Mouse (Mus musculus) neural tube, embryonic 14.5 days (tissue): ENCODE measurements at regions not wholly inside any gene's neighbourhood (a gene's known extent, or its start where the extent isn't known, plus 50 kb on each side); places are given as distances from the start of the nearest gene placed in this dataset.

Source experiments
- ATAC-seq: fragments of 200-750 bp; cut with Nextera tagmentation; 2 replicates; pipeline ENCODE4 v1.8.0; 2017; ENCODE audit warnings: low read depth, mild to moderate bottlenecking, moderate TSS enrichment, moderate library complexity
- H3K27ac ChIP-seq: fragments of 300-500 bp; sonication (generic); 2 replicates; pipeline ENCODE4 v1.5.1; 2014; ENCODE audit warnings: low read depth, mild to moderate bottlenecking, control low read depth, low read length, moderate library complexity, mixed read lengths
- H3K27me3 ChIP-seq: fragments of 300-500 bp; sonication (generic); 2 replicates; pipeline ENCODE4 v1.6.1; 2014; ENCODE audit warnings: low read length; ENCODE audit not compliant: control insufficient read depth, insufficient read depth
- H3K36me3 ChIP-seq: fragments of 300-500 bp; sonication (generic); 2 replicates; pipeline ENCODE4 v1.6.1; 2014; ENCODE audit warnings: low read length, mixed read lengths; ENCODE audit not compliant: control insufficient read depth, insufficient read depth
- H3K4me1 ChIP-seq: fragments of 300-500 bp; sonication (generic); 2 replicates; pipeline ENCODE4 v1.6.1; 2014; ENCODE audit warnings: low read length; ENCODE audit not compliant: control insufficient read depth, insufficient read depth
- H3K4me2 ChIP-seq: fragments of 300-500 bp; sonication (generic); 2 replicates; pipeline ENCODE4 v1.6.1; 2014; ENCODE audit warnings: mild to moderate bottlenecking, low read depth, low read length, control low read depth
- H3K4me3 ChIP-seq: fragments of 300-500 bp; sonication (generic); 2 replicates; pipeline ENCODE4 v1.5.1; 2014; ENCODE audit warnings: low read depth, low read length, control low read depth, mixed read lengths
- H3K9ac ChIP-seq: fragments of 300-500 bp; sonication (generic); replicated peaks from 2 replicates; pipeline ENCODE4 v1.6.1; 2014; ENCODE audit warnings: low read depth, mild to moderate bottlenecking, control low read depth, low read length, mixed read lengths
- H3K9me3 ChIP-seq: fragments of 300-500 bp; sonication (generic); 2 replicates; pipeline ENCODE4 v1.6.1; 2016; ENCODE audit warnings: low read length; ENCODE audit not compliant: control insufficient read depth
- WGBS: fragments of 180-500 bp; shearing (Covaris S2); extraction: QIAGEN DNeasy Blood & Tissue Kit; methylation state at CpG from one replicate; pipeline ENCODE4 v1.1.7; 2014; 5-methylcytosine and 5-hydroxymethylcytosine counted together

DNA sequence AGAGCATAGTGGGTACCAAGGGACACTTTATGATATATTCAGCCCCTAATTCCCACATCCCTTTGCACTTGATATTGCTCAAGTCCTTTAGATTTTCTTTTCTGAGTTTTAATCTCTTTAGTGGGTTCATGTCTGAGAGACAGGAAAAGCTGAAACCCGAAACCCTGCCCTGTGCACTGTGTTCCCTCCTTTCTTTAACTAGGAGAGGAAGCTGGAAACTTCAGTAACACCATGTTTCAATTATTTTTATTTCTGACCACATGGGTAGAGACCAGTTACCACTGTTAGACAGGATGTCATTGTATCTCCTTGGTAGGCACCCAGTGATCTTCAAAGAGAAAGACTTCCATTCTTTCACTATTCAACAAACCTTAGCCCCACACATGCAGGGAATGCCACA, 362.4 kb upstream of the Flrt2 start:
- no peak for ATAC-seq
- H3K4me1 ChIP-seq = no peaks in the 10 kb centered on the region
- no peak overlapping the region for H3K4me3 ChIP-seq
- H3K27me3 ChIP-seq = no peaks in the 10 kb centered on the region
- H3K36me3 ChIP-seq = no peaks in the 10 kb centered on the region
- no peak overlapping the region for H3K27ac ChIP-seq
- 81% methylated on average over 1 of the region's 1 CpGs for WGBS
- no peaks in the 10 kb centered on the region for H3K9me3 ChIP-seq
- H3K4me2 ChIP-seq = no peak overlapping the region
- H3K9ac ChIP-seq = no peak overlapping the region

DNA sequence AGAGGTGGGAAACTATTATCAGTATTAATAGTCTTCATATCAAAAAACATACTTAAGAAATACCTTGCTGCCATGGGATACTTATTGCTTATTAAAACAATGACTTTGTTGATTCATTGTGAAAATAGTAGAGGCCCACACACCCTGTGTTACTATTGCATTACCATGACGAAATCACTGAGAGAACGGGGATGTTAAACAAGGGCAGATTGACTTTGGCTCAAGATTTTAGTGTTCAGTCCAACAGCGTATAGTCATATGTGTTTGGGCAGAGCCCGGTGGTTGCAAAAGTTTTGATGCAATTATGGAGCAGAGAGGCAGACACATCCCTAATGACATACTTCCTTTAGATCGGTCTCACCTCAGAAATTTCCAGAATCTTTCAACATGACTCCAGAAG, 344.2 kb upstream of the Flrt2 start:
- Histone ChIP-seq H3K27ac (no peak overlapping the region), H3K4me1 (no peaks in the 10 kb centered on the region), H3K36me3 (no peaks in the 10 kb centered on the region), H3K4me3 (no peak overlapping the region), H3K9ac (no peak overlapping the region), H3K9me3 (no peaks in the 10 kb centered on the region), H3K4me2 (no peak overlapping the region), H3K27me3 (no peaks in the 10 kb centered on the region)
- WGBS = 90% methylated on average over 5 of the region's 5 CpGs
- no peak for ATAC-seq

- no peaks in the 10 kb centered on the region for H3K27me3 ChIP-seq
- H3K4me3 ChIP-seq = no peak overlapping the region
- WGBS = 42% methylated on average over 6 of the region's 6 CpGs
- H3K36me3 ChIP-seq = no peaks in the 10 kb centered on the region
- no peak overlapping the region for H3K27ac ChIP-seq
- no peak overlapping the region for H3K4me2 ChIP-seq
- H3K9ac ChIP-seq = no peak overlapping the region
- H3K4me1 ChIP-seq = no peaks in the 10 kb centered on the region
- no peak for ATAC-seq
- H3K9me3 ChIP-seq = no peaks in the 10 kb centered on the region
These were observed 336.9 kb upstream of the Flrt2 start for GRCm38 (mm10) chr12:95355151-95355550.

- H3K27ac ChIP-seq = no peak overlapping the region
- H3K4me2 ChIP-seq = no peak overlapping the region
- ATAC-seq = no peak
- no peak overlapping the region for H3K9ac ChIP-seq
- no peaks in the 10 kb centered on the region for H3K4me1 ChIP-seq
- H3K36me3 ChIP-seq = no peaks in the 10 kb centered on the region
- no peaks in the 10 kb centered on the region for H3K9me3 ChIP-seq
- H3K4me3 ChIP-seq = no peak overlapping the region
- WGBS = 25% methylated on average over 3 of the region's 3 CpGs
- no peaks in the 10 kb centered on the region for H3K27me3 ChIP-seq
These were observed 307.6 kb upstream of the Flrt2 start for GRCm38 (mm10) chr12:95384248-95384964.

DNA sequence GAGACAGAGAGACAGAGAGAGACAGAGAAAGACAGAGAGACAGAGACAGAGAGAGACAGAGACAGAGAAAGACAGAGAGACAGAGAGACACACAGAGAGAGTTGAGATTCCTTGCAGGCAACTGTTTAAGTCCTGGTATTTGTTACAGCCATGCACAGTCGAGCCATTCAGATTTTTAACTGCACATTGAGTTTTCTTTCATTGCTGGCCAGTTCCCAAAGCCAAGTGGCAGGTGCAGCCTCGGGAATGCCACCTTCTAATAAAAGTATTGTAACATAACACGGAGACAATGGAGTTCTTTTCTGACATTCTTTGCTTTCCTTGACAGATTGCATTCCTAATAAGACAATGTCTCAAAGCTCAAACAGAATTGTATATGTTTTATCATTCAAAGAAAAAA, 306.3 kb upstream of the Flrt2 start:
- no peak for ATAC-seq
- 40% methylated on average over 3 of the region's 3 CpGs for WGBS
- Histone ChIP-seq H3K9me3 (no peaks in the 10 kb centered on the region), H3K4me2 (no peak overlapping the region), H3K9ac (no peak overlapping the region), H3K27me3 (no peaks in the 10 kb centered on the region), H3K4me3 (no peak overlapping the region), H3K27ac (no peak overlapping the region), H3K36me3 (no peaks in the 10 kb centered on the region), H3K4me1 (no peaks in the 10 kb centered on the region)

DNA sequence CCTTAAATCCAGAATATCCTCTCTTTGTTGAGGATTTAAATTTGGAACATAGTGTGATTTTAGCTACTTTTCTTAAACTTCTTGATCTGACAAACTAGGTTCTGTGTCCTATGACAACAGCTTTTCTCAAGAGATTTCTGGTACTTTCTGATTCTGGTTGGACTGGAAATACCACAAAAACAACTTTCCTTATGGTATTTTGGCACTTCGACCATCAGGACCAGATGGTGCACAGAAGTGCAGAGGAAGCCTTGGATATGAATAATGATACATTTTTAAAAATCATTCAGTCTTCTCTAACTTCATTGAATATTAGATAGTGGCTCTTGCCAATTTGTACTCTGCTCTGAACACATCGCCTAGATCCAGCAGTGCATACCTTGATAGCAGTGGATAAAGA, 303.8 kb upstream of the Flrt2 start:
- Histone ChIP-seq H3K9ac (no peak overlapping the region), H3K4me3 (no peak overlapping the region), H3K4me1 (no peaks in the 10 kb centered on the region), H3K27ac (no peak overlapping the region), H3K4me2 (no peak overlapping the region), H3K27me3 (no peaks in the 10 kb centered on the region), H3K36me3 (no peaks in the 10 kb centered on the region), H3K9me3 (no peaks in the 10 kb centered on the region)
- ATAC-seq = no peak
- WGBS = 90% methylated on average over 2 of the region's 2 CpGs

GRCm38 (mm10) chr12:95392821-95393220, 299.2 kb upstream of the Flrt2 start:
- WGBS = 37% methylated on average over 1 of the region's 1 CpGs

GRCm38 (mm10) chr12:95394991-95395530, 297.0 kb upstream of the Flrt2 start:
- ATAC-seq = no peak
- Histone ChIP-seq H3K9ac (no peak overlapping the region), H3K27ac (no peak overlapping the region), H3K27me3 (no peaks in the 10 kb centered on the region), H3K9me3 (no peaks in the 10 kb centered on the region), H3K36me3 (no peaks in the 10 kb centered on the region), H3K4me1 (no peaks in the 10 kb centered on the region), H3K4me2 (no peak overlapping the region), H3K4me3 (no peak overlapping the region)
- 74% methylated on average over 2 of the region's 2 CpGs for WGBS

More at GRCm38 (mm10) chr12:95392821-95393220, 299.2 kb upstream of the Flrt2 start:
- Histone ChIP-seq H3K4me1 (no peaks in the 10 kb centered on the region), H3K27ac (no peak overlapping the region), H3K9me3 (no peaks in the 10 kb centered on the region), H3K27me3 (no peaks in the 10 kb centered on the region), H3K4me3 (no peak overlapping the region), H3K9ac (no peak overlapping the region), H3K36me3 (no peaks in the 10 kb centered on the region), H3K4me2 (no peak overlapping the region)
- ATAC-seq = no peak

GRCm38 (mm10) chr12:95420861-95421260, 271.2 kb upstream of the Flrt2 start:
- Histone ChIP-seq H3K4me1 (no peaks in the 10 kb centered on the region), H3K4me3 (no peak overlapping the region), H3K9ac (no peak overlapping the region), H3K4me2 (no peak overlapping the region), H3K9me3 (no peaks in the 10 kb centered on the region), H3K27me3 (no peaks in the 10 kb centered on the region), H3K36me3 (no peaks in the 10 kb centered on the region), H3K27ac (no peak overlapping the region)
- ATAC-seq = no peak
- 90% methylated on average over 3 of the region's 3 CpGs for WGBS
